Mouse (Mus musculus): ENCODE data around the gene Rtl6.

Rtl6 gene

DNA sequence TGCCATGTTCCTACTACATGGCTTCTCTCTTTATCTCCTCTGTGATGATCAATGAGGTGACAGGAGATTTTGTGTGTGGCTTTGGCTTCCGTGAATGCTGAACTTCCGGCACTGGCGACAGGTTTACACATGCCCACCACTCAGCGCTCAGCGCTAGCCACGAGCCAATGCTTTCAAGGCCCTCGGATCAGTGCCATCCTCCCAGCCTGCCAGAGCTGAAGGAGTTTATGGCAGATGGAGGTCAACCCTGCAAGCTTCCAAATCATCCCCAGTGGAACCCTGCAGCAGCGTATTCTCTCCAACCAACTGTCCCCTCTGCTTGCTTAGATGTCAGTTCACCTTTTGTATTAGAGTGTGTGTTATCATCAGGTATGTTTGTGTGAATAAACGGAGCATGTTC is 21.0 kb downstream of the Rtl6 start:
- no peak for DNase-seq

DNA sequence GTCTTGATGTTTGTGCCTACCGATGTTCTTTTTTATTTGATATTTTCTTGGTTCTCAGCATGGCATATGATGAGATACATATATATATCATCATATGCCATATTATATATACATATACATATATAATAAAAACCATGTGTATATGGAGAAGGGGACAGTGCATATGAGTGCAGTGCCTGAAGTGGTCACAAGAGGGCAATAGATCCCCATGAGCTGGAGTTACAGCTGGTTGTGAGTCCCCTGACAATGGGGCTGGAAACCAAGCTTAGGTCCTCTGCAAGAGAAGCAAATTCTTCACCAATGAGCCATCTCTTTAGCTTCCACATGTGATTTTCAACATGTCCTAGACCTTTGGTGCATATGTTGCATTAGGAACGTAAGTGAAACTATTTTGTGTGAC is 21.7 kb downstream of the Rtl6 start:
- no peak for DNase-seq

DNA sequence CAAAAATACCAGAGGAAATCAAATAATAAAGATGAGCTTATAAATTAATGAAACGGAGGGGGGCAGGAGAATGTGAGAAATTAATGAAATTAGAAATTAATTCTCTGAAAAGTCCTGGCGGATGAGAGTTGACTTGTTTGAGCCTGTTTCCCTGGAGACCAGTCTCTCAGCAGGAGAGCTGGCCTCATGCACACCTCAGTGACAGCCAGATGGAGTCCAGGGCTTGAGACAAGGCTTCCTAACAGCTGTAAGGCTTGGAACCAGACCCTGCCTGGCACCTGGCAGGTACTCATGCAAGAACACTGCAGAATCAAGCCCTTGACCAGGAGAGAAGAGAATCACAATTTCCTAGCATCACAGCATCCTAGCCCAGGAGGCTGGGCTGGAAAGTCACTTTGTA is 25.4 kb downstream of the Rtl6 start:
- DNase-seq: no peak

DNA sequence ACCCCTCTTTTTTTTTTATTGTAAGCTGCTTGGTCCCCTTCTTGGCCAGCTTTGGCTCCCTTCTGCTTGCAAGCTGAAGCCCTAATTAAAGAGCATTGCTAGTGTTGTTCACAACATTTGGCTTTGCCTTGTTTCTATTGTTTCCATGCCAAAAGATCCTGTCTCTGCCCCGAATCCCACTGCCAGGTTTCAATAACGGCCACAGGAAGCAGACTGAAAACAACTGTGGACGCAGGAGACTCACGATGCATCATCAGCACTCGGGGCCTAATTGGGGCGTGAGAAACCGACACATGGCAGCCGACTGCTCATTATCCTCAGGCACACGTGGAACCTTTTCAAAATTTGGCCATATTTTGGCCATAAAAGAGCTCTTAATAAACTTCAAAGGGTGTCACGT is 26.1 kb downstream of the Rtl6 start:
- DNase-seq: no peak

DNA sequence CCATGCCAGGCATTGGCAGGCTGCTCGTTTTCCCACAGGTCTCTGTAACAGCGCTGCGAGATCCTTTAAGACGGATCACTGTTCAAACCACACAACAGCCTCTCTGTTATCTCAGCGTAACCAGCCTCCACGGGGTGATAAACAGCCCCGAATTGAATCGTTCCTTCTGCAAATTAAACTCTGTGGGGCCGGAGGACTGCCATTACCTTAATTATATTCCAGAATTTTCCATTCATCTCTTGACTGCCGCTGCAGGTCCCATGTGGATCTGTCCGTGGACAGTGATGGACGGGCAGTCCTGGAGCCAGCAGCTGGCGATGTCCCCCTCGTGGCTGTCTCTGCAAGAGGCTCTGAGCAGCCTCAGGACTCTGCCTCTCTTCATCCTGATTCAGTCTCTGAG is 30.7 kb downstream of the Rtl6 start:
- no peak for DNase-seq

DNA sequence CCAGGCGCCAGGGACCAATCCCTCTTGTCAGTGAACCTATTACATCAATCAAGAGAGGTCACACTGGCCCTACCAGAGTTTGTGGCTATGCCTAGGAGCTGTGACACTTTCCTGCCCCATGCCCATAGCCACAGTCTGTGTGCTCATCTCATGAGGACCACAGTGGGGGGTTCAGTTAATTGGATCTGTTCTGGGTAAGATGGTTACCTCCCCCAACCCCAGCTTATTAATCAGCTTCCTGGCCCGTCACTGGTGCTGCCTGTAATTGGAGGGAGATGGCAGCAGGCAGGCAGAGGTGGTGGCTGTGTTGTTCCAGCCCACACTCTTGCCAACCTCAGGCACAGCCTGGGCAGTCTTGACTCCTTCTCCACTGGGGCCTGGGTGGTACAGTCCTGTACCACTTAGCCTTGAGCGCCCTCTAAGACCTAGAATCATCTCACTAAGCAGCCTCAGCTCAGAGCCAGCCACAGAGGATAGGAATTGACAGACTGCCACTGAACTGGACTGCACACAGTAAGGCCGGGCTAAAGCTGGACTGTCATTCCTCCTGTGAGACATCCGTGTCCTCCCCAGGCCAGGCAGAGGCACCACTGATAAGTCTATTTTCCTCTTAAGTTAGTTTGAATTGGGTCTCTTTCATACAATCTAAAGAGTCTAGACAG is 32.3 kb downstream of the Rtl6 start:
- DNase-seq: no peak

DNA sequence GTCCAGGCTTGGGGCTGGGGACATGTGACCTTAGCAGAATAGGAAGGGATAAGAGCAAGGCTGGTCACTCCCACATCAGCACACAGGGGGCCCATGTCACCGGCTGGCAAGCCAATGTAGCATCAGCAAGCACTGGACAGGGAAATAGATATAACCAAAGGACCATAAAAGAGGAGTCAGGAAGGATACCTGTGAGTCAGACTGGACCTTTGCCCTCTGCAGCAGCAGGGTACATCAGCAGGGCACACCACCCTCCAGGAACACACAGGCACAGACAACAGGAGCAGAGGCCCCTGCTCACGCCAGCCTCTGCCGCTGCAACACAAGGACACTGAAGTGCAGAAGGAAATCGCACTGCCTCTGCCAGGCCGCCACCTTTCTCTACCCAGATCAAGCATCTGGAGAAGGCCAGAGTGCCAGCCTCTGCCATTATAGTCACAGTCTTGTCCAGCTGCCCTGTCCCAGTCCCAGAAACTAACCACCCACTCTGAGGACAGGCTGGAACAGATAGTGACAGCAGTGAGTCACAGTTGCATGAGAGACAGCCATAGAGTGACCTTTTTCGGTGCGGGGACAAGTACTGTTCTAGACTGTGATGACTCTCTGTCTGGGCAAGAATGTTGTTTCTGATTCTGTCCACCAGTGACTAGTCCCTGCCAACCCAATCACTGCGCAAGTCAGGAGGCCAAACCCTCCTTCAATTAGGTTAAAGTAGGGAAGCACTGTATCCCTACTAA is 34.5 kb downstream of the Rtl6 start:
- DNase-seq: no peak

DNA sequence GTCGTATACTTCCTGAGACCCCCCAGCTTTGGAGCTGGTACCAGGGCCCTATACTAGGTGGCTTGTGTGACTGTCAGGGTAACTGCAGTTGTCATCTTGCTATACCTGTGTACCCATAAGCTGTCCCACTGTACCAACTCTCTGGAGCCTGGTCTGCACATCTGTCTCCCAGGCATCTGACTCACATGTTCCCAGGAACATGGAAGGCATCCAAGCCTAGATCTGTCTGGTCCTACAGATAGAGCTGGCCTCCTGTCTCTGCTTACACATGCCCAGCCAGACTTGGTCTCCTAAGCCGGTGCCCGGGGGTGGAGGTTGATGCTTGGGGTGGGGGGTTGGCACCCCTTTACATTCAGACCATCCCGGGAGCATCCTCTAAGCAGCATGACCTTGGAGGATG is 36.1 kb downstream of the Rtl6 start:
- DNase-seq: no peak

DNA sequence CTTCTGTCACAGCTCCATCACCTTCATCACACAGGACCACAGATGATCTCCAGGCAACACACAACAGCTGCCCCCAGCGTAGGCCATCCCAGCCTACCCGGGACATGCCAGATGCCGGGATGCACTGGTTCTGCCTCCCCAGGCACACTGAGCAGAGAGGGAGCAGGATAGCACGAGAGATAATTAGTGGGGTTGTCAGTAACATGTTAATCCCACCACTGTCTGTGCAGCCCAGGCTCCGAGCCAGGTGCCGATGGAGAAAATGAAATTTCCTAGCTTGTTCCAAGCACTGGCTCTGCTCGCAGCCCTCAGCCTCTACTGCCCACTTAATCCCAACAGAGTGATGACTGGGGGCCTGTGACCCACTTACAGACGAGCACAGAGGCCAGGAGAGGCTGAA is 39.1 kb downstream of the Rtl6 start:
- DNase-seq: no peak

DNA sequence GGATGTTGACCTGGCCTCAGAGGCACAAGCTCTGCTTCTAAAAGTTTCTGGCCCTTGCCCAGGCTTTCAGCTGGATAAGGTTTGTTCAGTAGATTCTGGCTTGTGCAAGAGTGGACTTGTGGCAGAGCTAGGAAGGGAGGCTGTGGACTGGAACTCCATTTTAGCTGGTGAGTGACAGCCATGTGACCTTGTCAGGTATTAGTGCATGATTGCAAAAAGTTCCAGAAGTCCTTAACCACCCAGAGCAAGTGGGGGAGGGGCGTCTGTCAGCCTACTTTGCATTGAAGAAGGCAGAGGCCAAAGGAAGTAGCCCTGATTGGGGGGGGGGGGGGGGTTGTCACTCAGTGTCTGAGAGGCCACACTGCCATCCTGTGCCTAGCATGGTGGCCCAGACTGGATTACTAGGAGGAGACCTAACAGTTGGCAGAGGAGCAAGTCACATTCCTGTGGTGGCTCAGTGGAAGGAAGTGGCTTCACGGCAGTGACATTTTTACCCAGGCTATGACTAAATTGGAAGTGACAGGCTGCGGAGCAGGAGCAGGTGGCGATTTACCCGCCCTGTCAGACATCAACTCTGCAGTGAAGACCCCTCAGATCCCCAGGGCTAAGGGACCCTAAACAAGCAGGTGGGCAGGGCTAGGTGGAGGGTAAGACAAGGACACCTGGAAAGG is 44.9 kb downstream of the Rtl6 start:
- DNase-seq: no peak

DNA sequence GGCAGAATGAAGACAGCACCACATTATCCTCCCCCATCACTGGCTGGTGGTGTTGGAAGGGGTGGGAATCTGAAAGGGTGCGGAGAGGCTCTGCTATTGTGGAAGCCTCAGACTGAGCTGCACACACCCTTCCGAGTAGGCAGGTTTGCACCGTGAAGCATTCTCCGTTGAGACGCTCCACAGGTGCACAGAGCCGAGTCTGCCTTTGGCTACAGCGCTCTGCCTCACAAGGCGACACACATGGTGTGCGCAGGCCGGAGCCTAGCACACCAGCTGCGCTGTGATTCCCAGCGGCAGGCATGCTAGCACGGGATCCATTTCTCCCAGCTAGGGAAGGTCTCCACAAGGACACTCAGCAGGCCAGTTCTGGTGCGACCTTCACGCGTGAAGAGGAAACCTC is 47.6 kb downstream of the Rtl6 start:
- no peak for DNase-seq

DNA sequence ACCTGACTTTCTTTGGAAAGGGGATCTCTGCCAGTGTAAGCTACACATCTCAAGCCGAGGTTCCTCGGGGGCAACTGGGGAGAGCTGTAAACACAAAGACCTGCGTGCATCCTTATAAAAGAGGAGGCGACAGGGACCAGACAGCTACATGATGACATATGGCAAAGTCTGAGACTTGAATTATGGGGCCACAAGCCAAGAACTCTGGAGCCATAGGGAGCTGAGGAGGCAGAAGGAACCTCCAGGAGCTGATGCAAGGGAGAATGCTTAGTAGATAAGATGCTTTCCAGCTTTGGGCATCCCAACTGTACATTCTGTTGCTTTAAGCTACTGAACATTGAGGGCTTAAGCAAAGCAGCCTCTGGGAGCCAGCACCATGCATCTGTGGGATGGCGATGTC is 48.5 kb downstream of the Rtl6 start:
- no peak for DNase-seq

DNA sequence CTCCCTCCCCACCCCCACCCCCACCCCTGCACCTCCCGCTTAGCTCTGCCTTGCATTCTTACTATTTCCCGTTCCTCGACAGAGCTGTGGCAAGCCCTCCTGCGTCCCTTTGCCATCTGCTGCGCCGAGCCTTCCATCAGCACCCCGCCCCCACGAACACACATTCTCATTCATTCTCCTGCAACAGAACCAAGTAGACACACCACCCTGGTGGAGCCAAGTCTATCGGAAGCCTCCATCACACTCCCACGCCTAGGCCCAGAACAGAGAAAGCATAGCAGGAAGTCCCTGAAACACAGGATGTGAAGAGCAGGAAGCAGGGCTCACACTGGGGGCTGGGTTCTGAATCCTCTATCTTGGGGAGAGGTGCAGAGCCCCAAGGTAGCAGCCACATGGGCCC is 51.6 kb downstream of the Rtl6 start:
- no peak for DNase-seq

DNA sequence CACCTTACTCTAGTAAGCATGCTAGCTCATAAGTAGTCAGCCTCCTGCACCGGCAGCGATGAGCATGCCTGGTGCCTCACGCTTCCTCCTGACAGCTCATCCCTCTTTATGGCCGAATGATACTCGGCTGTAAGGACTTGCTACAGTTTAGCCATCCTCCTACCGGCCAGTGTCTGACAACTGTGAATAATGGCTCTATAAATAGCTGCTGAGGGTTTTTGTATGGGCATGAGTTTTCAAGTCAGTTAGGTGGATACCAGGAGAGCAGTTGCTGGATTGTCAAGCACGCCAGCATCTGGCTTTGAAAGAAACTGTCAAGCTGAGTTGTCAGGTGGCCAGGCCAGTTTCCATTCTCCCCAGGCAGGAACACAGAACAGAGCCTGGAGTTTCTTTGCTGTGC is 52.7 kb downstream of the Rtl6 start:
- no peak for DNase-seq

Measured in cerebellum, postnatal 36 days (tissue).